Mouse (Mus musculus) ES-E14 (cell line): ENCODE data around the gene Kif13a.

Experiments used
- CHD2 ChIP-seq: IDR thresholded peaks from 2 replicates; pipeline ENCODE4 v1.6.1; 2014; ENCODE audit warnings: mild to moderate bottlenecking, low read depth, low read length, inconsistent platforms
- HCFC1 ChIP-seq: IDR thresholded peaks from 2 replicates; pipeline ENCODE4 v1.6.1; 2012; ENCODE audit warnings: low read length, inconsistent platforms, borderline replicate concordance; ENCODE audit not compliant: insufficient read depth
- MAFK ChIP-seq: IDR thresholded peaks from 2 replicates; pipeline ENCODE4 v1.6.1; 2014; ENCODE audit warnings: mild to moderate bottlenecking, low read depth, low read length, inconsistent platforms; ENCODE audit not compliant: insufficient read depth
- ZC3H11A ChIP-seq: IDR thresholded peaks from 2 replicates; pipeline ENCODE4 v1.6.1; 2012; ENCODE audit warnings: low read depth, mild to moderate bottlenecking, inconsistent platforms, low read length, borderline replicate concordance
- ZNF384 ChIP-seq: IDR thresholded peaks from 2 replicates; pipeline ENCODE4 v1.6.1; 2012; ENCODE audit warnings: low read depth, low read length, inconsistent platforms

- TF ChIP-seq ZNF384, result no peak
- TF ChIP-seq MAFK, result no peak
- TF ChIP-seq ZC3H11A, result no peak
- TF ChIP-seq CHD2, result no peak
- TF ChIP-seq HCFC1, result no peak
These were observed 21.3 kb downstream of the Kif13a start for GRCm38 (mm10) chr13:46908387-46908786.
